ENCODE assay signal across 12 mouse cellular contexts in genomic region chr19:46131283-46131682, GRCm38 (mm10). TPM values are rescaled to one million over a fixed set of nuclear protein-coding genes. Genes with fewer than 3 reads are reported as not detected.
DNase-seq lines count a peak whose midpoint lies in the region; ATAC-seq and TF ChIP-seq lines count a peak whose summit lies in the region.
"Had no signal": no experiment of that assay in that cellular context is flagged by ENCODE, and none has a peak within 500 bp of the region (broad histone marks: within the 10 kb centered on the region; RNA-seq: fewer than 3 reads in every experiment).

No protein-coding gene starts in this region.

- intact Hi-C loops in heart, adult 2 months (cut with DNase I), result no loop called here

- no peak overlapping the region for H3K27ac ChIP-seq in heart, embryonic 14.5 days (replicated peaks in 1 of 2; ENCODE audit: control insufficient read depth in 1 of 2, insufficient read depth in 1 of 2, low read depth in 2 of 2, low read length in 2 of 2)
- no peak overlapping the region for H3K27ac ChIP-seq in heart, adult 2 months
- no peak overlapping the region for H3K27ac ChIP-seq in bone marrow macrophage, adult 2 months (ENCODE audit: insufficient read depth, low read depth, low read length)
- H3K27ac ChIP-seq in hindbrain, embryonic 15.5 days (replicated peaks), result no peak overlapping the region
- H3K27ac ChIP-seq in midbrain, embryonic 11.5 days (ENCODE audit: low read depth, low read length), result no peak overlapping the region
- no peak overlapping the region for H3K27ac ChIP-seq in kidney, adult 2 months (ENCODE audit: insufficient read depth, low read depth, low read length)

- H3K36me3 ChIP-seq in heart, embryonic 14.5 days (ENCODE audit: control insufficient read depth, insufficient read depth, low read length), result no peaks in the 10 kb centered on the region
- no peaks in the 10 kb centered on the region for H3K36me3 ChIP-seq in heart, adult 2 months (ENCODE audit: control insufficient read depth, insufficient read depth, low read length)
- no peaks in the 10 kb centered on the region for H3K36me3 ChIP-seq in hindbrain, embryonic 15.5 days
- H3K36me3 ChIP-seq in midbrain, embryonic 11.5 days (ENCODE audit: control insufficient read depth, insufficient read depth, low read length), result no peaks in the 10 kb centered on the region
- no peaks in the 10 kb centered on the region for H3K36me3 ChIP-seq in kidney, adult 2 months (ENCODE audit: control insufficient read depth, insufficient read depth, low read length)

- 6% methylated on average over 8 of the region's 8 CpGs for WGBS in heart, embryonic 14.5 days
- 7% methylated on average over 8 of the region's 8 CpGs for WGBS in heart, adult 2 months
- WGBS in hindbrain, embryonic 15.5 days, result 12% methylated on average over 8 of the region's 8 CpGs
- WGBS in midbrain, embryonic 11.5 days, result 8% methylated on average over 6 of the region's 8 CpGs
- WGBS in kidney, adult 2 months, result 8% methylated on average over 8 of the region's 8 CpGs

- peaks cover 7 to 11% of the 10 kb centered on the region in 2 experiments; a peak in 3 of 4 replicates for H3K4me1 ChIP-seq in heart, embryonic 14.5 days (ENCODE audit: control insufficient read depth in 2 of 2, insufficient read depth in 2 of 2, low read length in 2 of 2)
- H3K4me1 ChIP-seq in heart, adult 2 months (ENCODE audit: control insufficient read depth, insufficient read depth, low read length), result no peaks in the 10 kb centered on the region; the same call in 1 of the 2 replicates
- H3K4me1 ChIP-seq in bone marrow macrophage, adult 2 months (ENCODE audit: control insufficient read depth, insufficient read depth, low read length), result peaks cover 9% of the 10 kb centered on the region
- H3K4me1 ChIP-seq in hindbrain, embryonic 15.5 days (replicated peaks), result peaks cover 19% of the 10 kb centered on the region
- peaks cover 12% of the 10 kb centered on the region for H3K4me1 ChIP-seq in midbrain, embryonic 11.5 days (ENCODE audit: control insufficient read depth, insufficient read depth, low read length)
- H3K4me1 ChIP-seq in kidney, adult 2 months (ENCODE audit: control insufficient read depth, insufficient read depth, low read length), result 0 out of 2 replicates have a peak, but pooled peaks cover 6% of the 10 kb centered on the region

- no peak overlapping the region for H3K9ac ChIP-seq in heart, embryonic 14.5 days (ENCODE audit: low read length)
- H3K9ac ChIP-seq in heart, adult 2 months (ENCODE audit: low read depth, low read length), result no peak overlapping the region
- no peak overlapping the region for H3K9ac ChIP-seq in hindbrain, embryonic 15.5 days
- no peak overlapping the region for H3K9ac ChIP-seq in midbrain, embryonic 11.5 days (ENCODE audit: low read length)

- no peak for TF ChIP-seq CTCF in heart, adult 2 months (IDR thresholded peaks at IDR 0.05)
- no peak for TF ChIP-seq CTCF in bone marrow macrophage, adult 2 months (IDR thresholded peaks at IDR 0.05; ENCODE audit: low read depth, low read length)
- TF ChIP-seq CTCF in kidney, adult 2 months (conservative IDR thresholded peaks at IDR 0.05; ENCODE audit: insufficient read depth, insufficient read length, low read depth, low read length), result no peak

- peak overlapping the region; percentile 25 to 35 for H3K4me3 ChIP-seq in heart, embryonic 14.5 days (ENCODE audit: control insufficient read depth in 1 of 2, insufficient read depth in 1 of 2, low read depth in 1 of 2, low read length in 2 of 2)
- no peak overlapping the region for H3K4me3 ChIP-seq in heart, adult 2 months
- H3K4me3 ChIP-seq in bone marrow macrophage, adult 2 months (ENCODE audit: insufficient read depth, low read length), result peak overlapping the region; percentile 59
- peak overlapping the region; percentile 21; the same call in 1 of the 2 replicates for H3K4me3 ChIP-seq in hindbrain, embryonic 15.5 days
- no peak overlapping the region for H3K4me3 ChIP-seq in midbrain, embryonic 11.5 days (ENCODE audit: low read depth, low read length)
- H3K4me3 ChIP-seq in kidney, adult 2 months (ENCODE audit: insufficient read depth, low read depth, low read length), result no peak overlapping the region

- no peak for TF ChIP-seq EP300 in heart, adult 2 months (IDR thresholded peaks at IDR 0.05; ENCODE audit: insufficient read depth, low read depth, low read length)

- no peaks in the 10 kb centered on the region for H3K79me2 ChIP-seq in heart, adult 2 months (replicated peaks; ENCODE audit: control insufficient read depth, insufficient read depth, low read length)

- H3K4me2 ChIP-seq in heart, embryonic 14.5 days (ENCODE audit: low read length), result peak overlapping the region; percentile 75
- peak overlapping the region; percentile 49 for H3K4me2 ChIP-seq in hindbrain, embryonic 15.5 days
- H3K4me2 ChIP-seq in midbrain, embryonic 11.5 days, result peak overlapping the region; percentile 34; the same call in 1 of the 2 replicates

- H3K27me3 ChIP-seq in heart, embryonic 14.5 days (ENCODE audit: control insufficient read depth, insufficient read depth, low read length), result peaks cover 51% of the 10 kb centered on the region
- peaks cover 5% of the 10 kb centered on the region for H3K27me3 ChIP-seq in heart, adult 2 months (ENCODE audit: control insufficient read depth, insufficient read depth, low read length)
- H3K27me3 ChIP-seq in hindbrain, embryonic 15.5 days, result peaks cover 50% of the 10 kb centered on the region
- H3K27me3 ChIP-seq in midbrain, embryonic 11.5 days (ENCODE audit: control insufficient read depth, insufficient read depth, low read length), result peaks cover 55% of the 10 kb centered on the region
- H3K27me3 ChIP-seq in kidney, adult 2 months (replicated peaks; ENCODE audit: control insufficient read depth, insufficient read depth, low read length), result no peaks in the 10 kb centered on the region; the same call in 1 of the 2 replicates

- no peaks in the 10 kb centered on the region for H3K9me3 ChIP-seq in heart, embryonic 14.5 days (ENCODE audit: control insufficient read depth, low read length)
- H3K9me3 ChIP-seq in hindbrain, embryonic 15.5 days, result no peaks in the 10 kb centered on the region
- no peaks in the 10 kb centered on the region for H3K9me3 ChIP-seq in midbrain, embryonic 11.5 days (ENCODE audit: control insufficient read depth, low read length)

- ATAC-seq in heart, embryonic 14.5 days (ENCODE audit: insufficient number of reproducible peaks, insufficient read depth, low FRiP score, low read depth), result no peak
- no peak for ATAC-seq in hindbrain, embryonic 15.5 days (ENCODE audit: low FRiP score, low read depth)
- ATAC-seq in midbrain, embryonic 11.5 days (ENCODE audit: low FRiP score), result no peak

- no peak for DNase-seq in heart, adult 2 months
- DNase-seq in midbrain, embryonic 11.5 days (ENCODE audit: low spot score, missing footprints), result peak; percentile 56
- no peak for DNase-seq in B cell, adult 2 months
- DNase-seq in layer of hippocampus, adult 18-20 months (ENCODE audit: low spot score in 2 of 2), result no peak
- DNase-seq in kidney, adult 2 months, result no peak

- no peak for TF ChIP-seq POLR2A in heart, adult 2 months (IDR thresholded peaks at IDR 0.05; ENCODE audit: insufficient read depth, low read depth, low read length)
- TF ChIP-seq POLR2A in bone marrow macrophage, adult 2 months (IDR thresholded peaks at IDR 0.05; ENCODE audit: borderline replicate concordance, low read depth, low read length), result no peak
- no peak for TF ChIP-seq POLR2A in kidney, adult 2 months (IDR thresholded peaks at IDR 0.05; ENCODE audit: low read depth, low read length)

RNA-seq across cellular contexts. Expression of gene Elovl3, which starts 0.4 kb away (rescaled TPM):
- polyA plus RNA-seq in heart, embryonic 14.5 days (2014; fragmentation: Nextera tagmentation; extraction: Ambion mirVana), result not detected in 2 replicates
- total RNA-seq in heart, adult 2 months (2021), result under 1 TPM; 0.27 to 0.55 TPM
- polyA plus RNA-seq in heart, adult 2 months (2012; rRNA removed), result 0.31 and 1.6 TPM in 2 replicates
- polyA plus RNA-seq in bone marrow macrophage, adult 2 months (2012; ENCODE audit: insufficient read depth, insufficient read length, missing spikeins), result not detected in 2 replicates
- 0.08 TPM in 1 of 2 replicates, not detected in the other for polyA plus RNA-seq in hindbrain, embryonic 15.5 days (2015; fragmentation: Nextera tagmentation; extraction: Ambion mirVana)
- not detected in 2 replicates for polyA plus RNA-seq in midbrain, embryonic 11.5 days (2014; fragmentation: Nextera tagmentation; extraction: Ambion mirVana)
- not detected for total RNA-seq in layer of hippocampus, adult 18-20 months (2021)
- 1.4 and 3.4 TPM in 2 replicates for polyA plus RNA-seq in kidney, adult 2 months (2012; rRNA removed)
- total RNA-seq: granulocyte monocyte progenitor cell, adult 5-6 weeks had no signal
- polyA plus RNA-seq: cortical plate, adult 2 months had no signal

RNA-seq across cellular contexts. Expression of gene Pitx3, which starts 16.8 kb away (rescaled TPM):
- 0.51 and 0.66 TPM in 2 replicates for polyA plus RNA-seq in heart, embryonic 14.5 days (2014; fragmentation: Nextera tagmentation; extraction: Ambion mirVana)
- total RNA-seq in heart, adult 2 months (2021), result 1 to 10 TPM; 1.2 to 1.8 TPM
- 0.39 and 0.82 TPM in 2 replicates for polyA plus RNA-seq in heart, adult 2 months (2012; rRNA removed)
- polyA plus RNA-seq in bone marrow macrophage, adult 2 months (2012; ENCODE audit: insufficient read depth, insufficient read length, missing spikeins), result not detected in 2 replicates
- polyA plus RNA-seq in hindbrain, embryonic 15.5 days (2015; fragmentation: Nextera tagmentation; extraction: Ambion mirVana), result 0.30 and 0.39 TPM in 2 replicates
- 0.18 and 0.39 TPM in 2 replicates for polyA plus RNA-seq in midbrain, embryonic 11.5 days (2014; fragmentation: Nextera tagmentation; extraction: Ambion mirVana)
- total RNA-seq in layer of hippocampus, adult 18-20 months (2021), result not detected
- polyA plus RNA-seq in kidney, adult 2 months (2012; rRNA removed), result 0.05 TPM in 1 of 2 replicates, not detected in the other
- total RNA-seq: adrenal gland, adult 2 months; granulocyte monocyte progenitor cell, adult 5-6 weeks had no signal
- polyA plus RNA-seq: adrenal gland, adult 2 months; thymus, postnatal 0 days had no signal

RNA-seq across cellular contexts. Expression of gene Gbf1, which starts 21.0 kb away (rescaled TPM):
- polyA plus RNA-seq in heart, embryonic 14.5 days (2014; fragmentation: Nextera tagmentation; extraction: Ambion mirVana), result 43.5 and 45.0 TPM in 2 replicates
- total RNA-seq in heart, adult 2 months (2021), result 10 to 100 TPM; 39.9 to 40.0 TPM
- polyA plus RNA-seq in heart, adult 2 months (2012; rRNA removed), result 49.3 and 52.1 TPM in 2 replicates
- 20.2 and 28.0 TPM in 2 replicates for polyA plus RNA-seq in bone marrow macrophage, adult 2 months (2012; ENCODE audit: insufficient read depth, insufficient read length, missing spikeins)
- 71.1 and 81.0 TPM in 2 replicates for polyA plus RNA-seq in hindbrain, embryonic 15.5 days (2015; fragmentation: Nextera tagmentation; extraction: Ambion mirVana)
- 36.6 and 42.6 TPM in 2 replicates for polyA plus RNA-seq in midbrain, embryonic 11.5 days (2014; fragmentation: Nextera tagmentation; extraction: Ambion mirVana)
- 10 to 100 TPM; 82.1 to 84.8 TPM for total RNA-seq in layer of hippocampus, adult 18-20 months (2021)
- 60.8 and 64.7 TPM in 2 replicates for polyA plus RNA-seq in kidney, adult 2 months (2012; rRNA removed)

RNA-seq across cellular contexts. Expression of gene Nolc1, which starts 55.6 kb away (rescaled TPM):
- 36.5 and 37.1 TPM in 2 replicates for polyA plus RNA-seq in heart, embryonic 14.5 days (2014; fragmentation: Nextera tagmentation; extraction: Ambion mirVana)
- total RNA-seq in heart, adult 2 months (2021), result 10 to 100 TPM; 19.1 to 21.1 TPM
- polyA plus RNA-seq in heart, adult 2 months (2012; rRNA removed), result 6.5 and 7.8 TPM in 2 replicates
- polyA plus RNA-seq in bone marrow macrophage, adult 2 months (2012; ENCODE audit: insufficient read depth, insufficient read length, missing spikeins), result 15.8 and 16.8 TPM in 2 replicates
- 63.1 and 64.7 TPM in 2 replicates for polyA plus RNA-seq in hindbrain, embryonic 15.5 days (2015; fragmentation: Nextera tagmentation; extraction: Ambion mirVana)
- polyA plus RNA-seq in midbrain, embryonic 11.5 days (2014; fragmentation: Nextera tagmentation; extraction: Ambion mirVana), result 115 and 117 TPM in 2 replicates
- total RNA-seq in layer of hippocampus, adult 18-20 months (2021), result 10 to 100 TPM; 56.2 to 56.4 TPM
- polyA plus RNA-seq in kidney, adult 2 months (2012; rRNA removed), result 8.4 and 10.0 TPM in 2 replicates

Comparison
In these comparisons a context has a peak if more than half of its experiments do, and no peak if none do; other contexts are left out.
1. H3K4me3 ChIP-seq: peak in heart, embryonic 14.5 days (2 of 2), bone marrow macrophage, adult 2 months (single experiment) and hindbrain, embryonic 15.5 days (single experiment); none in heart, adult 2 months (single experiment), midbrain, embryonic 11.5 days (single experiment) and kidney, adult 2 months (single experiment).
2. Peak in every context shown above with its lines, with median percentiles within 50 percentile points of each other: H3K4me2 ChIP-seq.